Mouse (Mus musculus): ENCODE data around the gene Stk40.

DNA sequence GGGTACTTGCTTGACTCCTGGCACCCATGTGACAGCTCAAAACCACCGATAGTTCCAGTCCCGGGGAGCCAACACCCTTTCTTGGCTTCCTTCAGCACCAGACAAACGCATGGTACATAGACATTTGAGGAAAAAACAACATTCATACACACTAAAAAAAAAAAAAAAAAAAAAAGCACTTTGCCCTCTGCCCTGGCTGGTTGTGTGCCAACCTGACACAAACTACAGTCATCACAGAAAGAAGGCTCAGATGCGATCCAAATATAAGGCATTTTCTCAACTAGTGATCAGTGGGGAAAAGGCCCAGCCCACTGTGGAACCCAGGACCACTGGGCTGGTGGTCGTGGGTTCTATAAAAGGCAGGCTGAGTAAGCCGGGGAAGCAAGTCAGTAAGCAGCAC lies 65.1 kb downstream of the Stk40 start:
- no peak for TF ChIP-seq CTCF (IDR thresholded peaks at IDR 0.05; ENCODE audit: low read depth, low read length)
- TF ChIP-seq POLR2AphosphoS5 (IDR thresholded peaks at IDR 0.05; ENCODE audit: insufficient replicate concordance, low read depth, low read length), result no peak
- TF ChIP-seq GATA1 (IDR thresholded peaks at IDR 0.05; ENCODE audit: borderline replicate concordance, low read length), result no peak

Data from G1E (cell line).